Mouse (Mus musculus) heart, embryonic 12.5 days (tissue): Measurements from ENCODE around the gene Irs1. TPM values are rescaled to one million over a fixed set of nuclear protein-coding genes. Genes with fewer than 3 reads are reported as not detected.

Experiments used
- ATAC-seq: fragments of 200-750 bp; cut with Nextera tagmentation; 2 replicates; pipeline ENCODE4 v1.8.0; 2017; ENCODE audit warnings: moderate TSS enrichment, moderate library complexity; ENCODE audit not compliant: insufficient number of reproducible peaks, low FRiP score
- H3K27ac ChIP-seq: fragments of 300-500 bp; sonication (generic); 2 replicates; pipeline ENCODE4 v1.5.1; 2016; ENCODE audit warnings: mild to moderate bottlenecking, moderate library complexity; ENCODE audit not compliant: poor library complexity, severe bottlenecking
- H3K27me3 ChIP-seq: fragments of 300-500 bp; sonication (generic); replicated peaks from 2 replicates; pipeline ENCODE4 v1.6.1; 2016; ENCODE audit warnings: mild to moderate bottlenecking, moderate library complexity
- H3K36me3 ChIP-seq: fragments of 300-500 bp; sonication (generic); 2 replicates; pipeline ENCODE4 v1.6.1; 2016; ENCODE audit warnings: mild to moderate bottlenecking, moderate library complexity
- H3K4me1 ChIP-seq: fragments of 300-500 bp; sonication (generic); replicated peaks from 2 replicates; pipeline ENCODE4 v1.6.1; 2016; ENCODE audit warnings: mild to moderate bottlenecking
- H3K4me2 ChIP-seq: fragments of 300-500 bp; sonication (generic); 2 replicates; pipeline ENCODE4 v1.6.1; 2016; ENCODE audit warnings: mild to moderate bottlenecking, moderate library complexity
- H3K4me3 ChIP-seq: fragments of 300-500 bp; sonication (generic); 2 replicates; pipeline ENCODE4 v1.5.1; 2016; ENCODE audit warnings: mild to moderate bottlenecking
- H3K9ac ChIP-seq: fragments of 300-500 bp; sonication (generic); 2 replicates; pipeline ENCODE4 v1.6.1; 2016; ENCODE audit warnings: mild to moderate bottlenecking, moderate library complexity
- H3K9me3 ChIP-seq: fragments of 300-500 bp; sonication (generic); replicated peaks from 2 replicates; pipeline ENCODE4 v1.6.1; 2016; ENCODE audit warnings: mild to moderate bottlenecking, moderate library complexity
- WGBS: fragments of 180-500 bp; shearing (Covaris S2); methylation state at CpG from one replicate; pipeline ENCODE4 v1.1.7; 2016; 5-methylcytosine and 5-hydroxymethylcytosine counted together
- polyA plus RNA-seq: library from polyadenylated mRNA; unstranded; fragments of >200 nt; fragmentation: Nextera tagmentation; extraction: Ambion mirVana; gene quantifications from 2 replicates; pipeline ENCODE4 v1.2.1, GENCODE M21; 2016

Irs1 gene
- polyA plus RNA-seq, 1 experiment from 2014 or later, result 17.5 TPM

DNA sequence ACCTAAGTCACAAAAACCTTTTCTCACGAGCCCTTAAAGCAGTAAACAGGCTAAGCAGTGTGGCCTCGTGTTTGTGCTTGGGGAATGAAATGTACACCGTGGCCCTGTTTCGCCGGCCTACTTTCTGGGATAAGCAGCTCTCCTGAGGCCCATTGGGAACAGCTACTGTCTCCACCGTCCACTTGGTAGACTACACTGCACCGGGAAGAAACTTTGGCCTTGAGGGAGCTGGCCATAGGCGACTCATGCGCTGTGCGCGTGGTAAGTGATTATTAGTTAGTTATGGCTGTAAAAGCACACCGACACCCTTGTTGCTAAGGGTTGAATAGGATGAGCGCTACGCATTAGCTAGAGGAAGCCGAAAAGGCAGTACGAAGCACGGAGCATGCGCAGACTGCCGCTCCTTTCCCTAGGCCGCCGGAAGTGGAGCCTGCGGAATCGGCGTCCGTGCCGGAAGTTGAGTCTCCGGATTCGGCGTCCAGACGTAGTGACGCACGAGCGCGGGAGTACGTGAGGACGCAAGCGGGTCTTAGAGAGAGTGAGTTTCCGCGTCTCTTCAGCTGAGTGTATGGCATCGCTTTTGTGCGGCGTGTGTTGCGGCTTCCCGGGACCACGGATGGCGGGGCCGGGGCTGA lies 25.0 kb upstream of the Irs1 start, which contains the start of gene Rhbdd1:
TSS of gene Rhbdd1 (plus strand) at position 342 of the 635 bp plus-strand sequence.
- Histone ChIP-seq H3K36me3 (no peaks in the 10 kb centered on the region), H3K4me3 (peak within 1 kb of the TSS; percentile 89), H3K4me2 (peak within 1 kb of the TSS; percentile 80), H3K27me3 (peaks cover 3% of the 10 kb centered on the region; the same call in 1 of the 2 replicates), H3K27ac (peak within 1 kb of the TSS; percentile 96), H3K9ac (peak within 1 kb of the TSS; percentile 93), H3K4me1 (peaks cover 9% of the 10 kb centered on the region), H3K9me3 (no peaks in the 10 kb centered on the region)
- 6% methylated on average over 47 of the region's 47 CpGs for WGBS
- peak; percentile 99 for ATAC-seq

DNA sequence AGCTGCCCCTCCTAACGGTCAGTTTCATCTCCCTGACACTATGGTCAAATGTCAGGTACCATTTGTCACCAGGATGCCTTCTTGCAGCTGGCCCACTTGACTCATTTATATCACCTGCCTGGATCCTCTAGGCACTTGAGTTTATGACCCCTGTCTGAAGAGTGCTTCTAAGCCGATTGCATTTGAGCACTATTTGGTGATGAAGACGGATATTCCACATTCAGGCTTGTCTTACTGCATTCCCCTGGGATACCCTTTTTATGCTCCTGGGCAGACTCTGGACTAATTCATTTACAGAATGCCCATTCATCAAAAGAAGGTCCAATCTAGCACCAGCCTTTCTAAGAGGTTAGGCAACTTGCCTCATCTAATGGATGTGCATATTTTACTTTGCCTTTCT lies 13.3 kb upstream of the Irs1 start:
- no peaks in the 10 kb centered on the region for H3K27me3 ChIP-seq
- no peak overlapping the region for H3K4me2 ChIP-seq
- H3K4me1 ChIP-seq, result no peaks in the 10 kb centered on the region
- H3K9ac ChIP-seq, result no peak overlapping the region
- H3K36me3 ChIP-seq, result no peaks in the 10 kb centered on the region
- WGBS, result 64% methylated on average over 3 of the region's 3 CpGs
- H3K4me3 ChIP-seq, result no peak overlapping the region
- no peak overlapping the region for H3K27ac ChIP-seq
- no peaks in the 10 kb centered on the region for H3K9me3 ChIP-seq
- no peak for ATAC-seq

DNA sequence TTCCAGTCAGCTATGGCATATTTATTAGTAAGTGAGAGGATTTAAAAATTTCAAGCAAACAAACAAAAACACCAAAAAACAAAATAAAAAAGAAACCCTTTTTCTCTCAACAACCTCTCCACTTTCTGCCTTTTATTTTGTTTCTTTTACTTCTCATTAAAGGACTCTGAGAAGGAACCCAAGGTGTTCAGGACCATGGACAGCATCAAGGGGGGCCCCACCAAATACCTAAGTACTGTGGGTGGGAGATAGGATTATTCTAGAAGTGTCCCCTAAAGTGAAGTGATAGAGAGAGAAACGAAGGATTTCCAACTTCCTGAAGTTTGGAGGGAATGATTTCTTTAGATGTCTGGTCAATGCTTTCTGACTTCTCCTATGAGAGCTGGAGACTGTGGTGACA lies 7.4 kb upstream of the Irs1 start:
- peaks cover 7% of the 10 kb centered on the region; the same call in 1 of the 2 replicates for H3K27me3 ChIP-seq
- no peak for ATAC-seq
- H3K27ac ChIP-seq, result no peak overlapping the region
- no peak overlapping the region for H3K4me2 ChIP-seq
- no peaks in the 10 kb centered on the region for H3K36me3 ChIP-seq
- H3K9ac ChIP-seq, result no peak overlapping the region
- no peak overlapping the region for H3K4me3 ChIP-seq
- no peaks in the 10 kb centered on the region for H3K4me1 ChIP-seq
- no peaks in the 10 kb centered on the region for H3K9me3 ChIP-seq
- WGBS, result 26% methylated on average over 1 of the region's 1 CpGs

DNA sequence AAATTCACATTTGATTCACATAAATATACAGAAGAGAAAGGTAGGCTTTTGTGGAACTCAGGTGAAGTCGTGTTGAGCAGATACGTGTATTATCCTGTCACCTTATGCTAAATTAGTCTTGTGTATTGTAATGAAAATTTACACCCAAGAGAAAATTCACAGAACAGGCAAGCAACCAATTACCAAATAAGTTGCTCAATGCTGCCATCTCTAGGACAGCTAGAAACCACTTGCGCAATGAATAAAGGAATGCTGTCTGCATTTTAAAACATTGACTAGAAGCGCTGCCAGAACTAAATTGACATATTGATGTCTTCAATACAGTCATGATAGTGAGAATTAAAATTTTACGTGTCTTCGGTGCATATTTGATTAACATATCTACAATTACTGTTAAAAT lies 2.9 kb upstream of the Irs1 start:
- WGBS, result 15% methylated on average over 6 of the region's 6 CpGs
- no peak for ATAC-seq
- Histone ChIP-seq H3K4me3 (no peak overlapping the region), H3K9ac (no peak overlapping the region), H3K36me3 (0 out of 2 replicates have a peak, but pooled peaks cover 3% of the 10 kb centered on the region), H3K9me3 (no peaks in the 10 kb centered on the region), H3K27me3 (peaks cover 7% of the 10 kb centered on the region; the same call in 1 of the 2 replicates), H3K4me2 (no peak overlapping the region), H3K27ac (no peak overlapping the region), H3K4me1 (peaks cover 11% of the 10 kb centered on the region)

DNA sequence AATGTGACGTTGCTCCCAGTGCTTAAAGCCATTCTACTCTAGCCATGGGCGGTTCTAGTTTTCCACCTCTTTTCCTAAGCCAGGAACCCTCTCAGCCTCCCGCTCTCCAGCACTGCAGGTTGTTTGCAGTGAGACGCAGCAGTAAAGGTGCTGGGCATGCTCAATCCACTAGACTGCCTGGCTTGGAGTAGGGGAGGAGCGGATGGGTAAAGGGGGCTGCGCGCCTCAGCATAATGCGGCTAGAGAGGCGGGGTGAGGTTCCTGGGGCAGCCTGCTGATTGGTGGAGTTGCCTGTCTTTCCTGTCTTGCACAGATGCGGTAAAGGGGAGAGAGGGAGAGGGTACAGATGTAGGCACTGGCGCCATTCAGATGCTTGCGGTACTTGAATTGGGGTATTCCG lies 1.6 kb upstream of the Irs1 start:
- Histone ChIP-seq H3K27ac (peak overlapping the region; percentile 96), H3K9me3 (no peaks in the 10 kb centered on the region), H3K4me3 (peak overlapping the region; percentile 79), H3K36me3 (peaks cover 16% of the 10 kb centered on the region), H3K9ac (peak overlapping the region; percentile 46; the same call in 1 of the 2 replicates), H3K4me2 (peak overlapping the region; percentile 84), H3K27me3 (peaks cover 13% of the 10 kb centered on the region), H3K4me1 (peaks cover 23% of the 10 kb centered on the region)
- under 1% methylated on average over 13 of the region's 13 CpGs for WGBS
- peak; percentile 26; the same call in 1 of the 2 replicates for ATAC-seq

DNA sequence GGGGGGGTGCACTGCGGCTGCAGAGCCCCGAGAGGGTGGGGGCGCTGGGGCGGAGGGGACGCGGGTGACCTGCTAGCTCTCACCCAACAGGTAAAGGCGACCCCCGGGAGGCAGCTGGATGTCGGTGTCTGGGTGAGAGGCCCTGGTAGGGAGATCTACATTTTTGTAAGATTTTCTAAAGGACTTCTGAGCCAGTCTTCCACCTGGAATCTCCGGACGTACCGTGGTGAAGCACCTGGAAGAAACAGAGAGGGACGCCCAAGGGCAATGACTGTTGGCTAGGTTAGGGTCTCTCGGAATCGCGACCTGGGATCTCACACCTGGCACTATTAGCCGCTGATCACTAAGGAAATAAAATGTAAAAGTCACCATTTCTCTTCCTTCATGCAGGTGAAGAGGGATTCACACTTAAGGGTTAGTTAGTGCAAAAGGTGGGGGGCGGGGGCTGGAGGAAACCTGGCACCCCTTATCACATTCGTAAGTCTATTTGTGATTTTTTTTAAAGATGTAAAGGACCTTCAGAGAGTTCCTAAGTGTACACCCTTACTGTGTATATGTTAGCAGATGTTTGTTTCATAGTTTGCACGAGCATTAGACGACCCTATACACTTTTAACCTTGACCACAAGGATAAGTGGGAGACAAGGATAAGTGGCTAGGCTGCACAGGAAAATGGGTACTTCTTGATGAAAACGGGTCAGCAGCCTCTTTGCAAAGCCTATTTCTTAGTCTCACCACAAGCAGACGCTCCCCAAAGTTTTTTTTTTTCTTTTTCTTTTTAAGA lies 905 bp upstream of the Irs1 start:
- 1% methylated on average over 22 of the region's 23 CpGs for WGBS
- peaks cover 13% of the 10 kb centered on the region for H3K27me3 ChIP-seq
- H3K4me1 ChIP-seq, result peaks cover 27% of the 10 kb centered on the region
- H3K9me3 ChIP-seq, result no peaks in the 10 kb centered on the region
- H3K4me2 ChIP-seq, result peak overlapping the region; percentile 84
- H3K27ac ChIP-seq, result peak overlapping the region; percentile 96
- peak overlapping the region; percentile 79 for H3K4me3 ChIP-seq
- H3K36me3 ChIP-seq, result peaks cover 21% of the 10 kb centered on the region
- peak overlapping the region; percentile 80 for H3K9ac ChIP-seq
- no peak for ATAC-seq

DNA sequence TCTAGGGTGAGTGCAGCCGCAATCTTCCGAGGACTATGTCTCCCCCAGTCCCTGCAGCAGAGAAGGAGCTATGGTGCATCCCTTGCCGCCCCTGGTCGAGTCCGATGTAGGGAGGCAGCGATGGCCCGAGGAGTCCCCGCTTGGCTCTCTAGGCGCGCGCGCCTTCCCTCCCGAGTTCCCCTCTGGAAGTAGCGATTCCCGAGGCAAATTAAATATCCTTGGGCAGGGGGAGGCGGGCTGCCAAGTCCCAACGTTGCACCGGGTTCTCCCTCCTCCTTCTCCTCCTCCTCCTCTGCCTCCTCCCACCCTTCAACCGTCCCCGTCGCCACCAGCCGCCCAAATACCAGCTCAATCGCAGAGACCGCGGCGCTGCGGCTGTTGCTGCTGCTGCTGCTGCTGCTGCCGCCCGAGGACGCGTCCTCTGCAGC lies 479 bp downstream of the Irs1 start:
- H3K9me3 ChIP-seq, result no peaks in the 10 kb centered on the region
- H3K9ac ChIP-seq, result peak overlapping the region; percentile 80
- peak overlapping the region; percentile 79 for H3K4me3 ChIP-seq
- peak; percentile 55 for ATAC-seq
- 0% methylated on average over 31 of the region's 31 CpGs for WGBS
- peaks cover 13% of the 10 kb centered on the region for H3K27me3 ChIP-seq
- H3K27ac ChIP-seq, result peak overlapping the region; percentile 96
- H3K36me3 ChIP-seq, result peaks cover 23% of the 10 kb centered on the region
- peaks cover 27% of the 10 kb centered on the region for H3K4me1 ChIP-seq
- peak overlapping the region; percentile 84 for H3K4me2 ChIP-seq

DNA sequence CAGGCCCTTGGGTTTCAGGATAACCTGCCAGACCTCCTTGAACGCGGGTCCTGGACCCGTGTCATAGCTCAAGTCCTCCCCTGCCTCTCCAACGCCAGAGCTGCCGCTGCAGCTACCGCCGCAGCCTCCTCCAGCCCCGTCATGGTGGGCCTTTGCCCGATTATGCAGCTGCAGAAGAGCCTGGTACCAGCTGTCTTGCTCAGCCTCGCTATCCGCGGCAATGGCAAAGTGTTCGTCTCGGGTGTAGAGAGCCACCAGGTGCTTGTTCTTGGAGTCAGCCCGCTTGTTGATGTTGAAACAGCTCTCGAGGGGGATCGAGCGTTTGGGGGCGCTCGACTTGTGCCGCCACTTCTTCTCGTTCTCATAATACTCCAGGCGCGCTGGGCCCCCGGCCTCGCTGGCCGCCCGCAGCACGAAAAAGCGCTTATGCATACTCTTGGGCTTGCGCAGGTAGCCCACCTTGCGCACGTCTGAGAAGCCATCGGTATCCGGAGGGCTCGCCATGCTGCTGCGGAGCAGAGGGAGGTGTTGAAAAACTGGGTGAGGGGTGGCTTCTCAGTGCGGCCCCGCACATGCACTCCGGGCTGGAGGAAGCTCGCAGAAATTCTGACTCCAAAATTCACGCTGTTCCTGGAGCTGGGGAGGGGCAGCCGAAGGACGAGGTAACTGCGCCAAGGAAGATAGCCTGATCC lies 1.1 kb downstream of the Irs1 start:
- Histone ChIP-seq H3K9ac (peak overlapping the region; percentile 80), H3K27me3 (peaks cover 11% of the 10 kb centered on the region), H3K4me2 (peak overlapping the region; percentile 84), H3K4me3 (peak overlapping the region; percentile 79), H3K9me3 (no peaks in the 10 kb centered on the region), H3K27ac (peak overlapping the region; percentile 96), H3K4me1 (peaks cover 27% of the 10 kb centered on the region), H3K36me3 (peaks cover 23% of the 10 kb centered on the region)
- WGBS, result 1% methylated on average over 45 of the region's 45 CpGs
- ATAC-seq, result no peak

DNA sequence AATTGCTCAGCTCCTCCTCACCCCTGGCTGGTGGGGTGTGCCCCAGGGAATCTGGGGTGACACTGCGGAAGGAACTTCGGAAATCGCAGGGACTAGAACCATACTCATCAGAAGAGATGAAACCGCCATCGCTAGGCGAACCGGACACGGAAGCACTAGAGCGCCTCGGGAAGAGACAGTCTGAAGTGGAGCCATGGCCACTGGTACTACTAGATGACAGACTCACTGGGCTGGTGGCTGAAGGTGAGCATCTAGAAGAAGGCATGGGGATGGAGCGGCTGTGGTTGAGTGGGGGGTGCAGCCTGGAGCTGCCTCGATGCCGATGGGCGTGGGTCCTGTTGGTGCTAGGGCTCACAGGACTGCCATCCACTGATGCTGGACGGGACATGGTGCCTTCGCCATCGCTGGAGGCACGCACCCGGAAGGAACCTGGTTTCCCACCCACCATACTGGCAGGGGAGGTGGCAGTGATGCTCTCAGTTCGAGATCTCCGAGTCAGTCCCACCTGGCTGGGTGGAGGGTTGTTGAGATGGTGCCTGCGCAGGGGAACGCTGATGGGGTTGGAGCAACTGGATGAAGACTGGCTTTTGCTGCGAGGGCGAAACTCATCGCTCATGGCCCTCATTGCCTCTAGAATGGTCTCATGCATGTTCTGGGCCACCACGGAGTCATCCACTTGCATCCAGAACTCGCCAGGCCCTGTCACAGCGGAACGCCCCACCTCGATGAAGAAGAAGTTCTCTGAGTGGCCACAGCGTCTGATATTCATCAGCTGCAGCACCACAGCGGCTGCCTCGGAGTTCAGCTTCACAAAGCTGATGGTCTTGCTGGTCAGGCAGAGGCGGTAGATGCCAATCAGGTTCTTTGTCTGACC lies 1.9 kb downstream of the Irs1 start:
- no peaks in the 10 kb centered on the region for H3K9me3 ChIP-seq
- H3K36me3 ChIP-seq, result peaks cover 23% of the 10 kb centered on the region
- peak overlapping the region; percentile 96 for H3K27ac ChIP-seq
- H3K27me3 ChIP-seq, result peaks cover 8% of the 10 kb centered on the region
- H3K4me1 ChIP-seq, result peaks cover 27% of the 10 kb centered on the region
- ATAC-seq, result no peak
- peak overlapping the region; percentile 79 for H3K4me3 ChIP-seq
- H3K9ac ChIP-seq, result peak overlapping the region; percentile 80
- peak overlapping the region; percentile 84 for H3K4me2 ChIP-seq
- WGBS, result 59% methylated on average over 35 of the region's 35 CpGs

DNA sequence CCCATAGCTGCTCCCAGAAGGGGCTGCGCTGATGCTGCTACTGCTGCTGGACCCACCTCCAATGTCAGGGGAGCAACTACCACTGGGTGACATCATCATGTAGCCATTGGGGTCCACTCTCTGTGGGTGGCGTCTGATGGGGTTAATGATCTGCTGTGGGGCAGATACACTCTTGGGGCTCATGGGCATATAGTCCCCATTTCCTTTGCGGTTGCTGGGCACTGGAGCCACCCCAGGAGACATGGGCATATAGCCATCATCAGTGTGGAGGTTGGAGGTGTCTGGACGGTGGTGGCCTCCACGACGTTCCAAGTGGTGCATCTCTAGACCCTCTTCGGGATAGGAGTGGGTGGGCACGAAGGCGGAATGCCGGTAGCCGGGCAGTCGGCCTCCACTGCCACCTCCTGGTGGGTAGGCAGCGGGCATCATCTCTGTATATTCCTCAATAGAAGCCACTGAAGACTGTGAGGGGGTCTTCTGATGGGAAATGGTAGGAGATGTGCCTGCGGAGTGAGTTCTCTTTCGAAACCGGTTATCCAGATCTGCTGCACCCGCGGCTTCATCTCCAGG lies 2.7 kb downstream of the Irs1 start:
- ATAC-seq, result no peak
- peak overlapping the region; percentile 80 for H3K9ac ChIP-seq
- H3K4me1 ChIP-seq, result peaks cover 29% of the 10 kb centered on the region
- H3K27me3 ChIP-seq, result peaks cover 8% of the 10 kb centered on the region
- H3K9me3 ChIP-seq, result no peaks in the 10 kb centered on the region
- peak overlapping the region; percentile 84 for H3K4me2 ChIP-seq
- H3K27ac ChIP-seq, result no peak overlapping the region
- H3K4me3 ChIP-seq, result peak overlapping the region; percentile 79
- H3K36me3 ChIP-seq, result peaks cover 23% of the 10 kb centered on the region
- WGBS, result 79% methylated on average over 18 of the region's 18 CpGs
